Mouse (Mus musculus) cerebellum, adult 9-11 months (tissue): Measurements from ENCODE around the gene Ankrd13b.
A peak's percentile ranks its signal among the peaks of the same experiment; 100 is the strongest.

Experiments
- DNase-seq: peaks from one replicate; pipeline ENCODE4 v3.0.0; 2022

The Ankrd13b gene

DNA sequence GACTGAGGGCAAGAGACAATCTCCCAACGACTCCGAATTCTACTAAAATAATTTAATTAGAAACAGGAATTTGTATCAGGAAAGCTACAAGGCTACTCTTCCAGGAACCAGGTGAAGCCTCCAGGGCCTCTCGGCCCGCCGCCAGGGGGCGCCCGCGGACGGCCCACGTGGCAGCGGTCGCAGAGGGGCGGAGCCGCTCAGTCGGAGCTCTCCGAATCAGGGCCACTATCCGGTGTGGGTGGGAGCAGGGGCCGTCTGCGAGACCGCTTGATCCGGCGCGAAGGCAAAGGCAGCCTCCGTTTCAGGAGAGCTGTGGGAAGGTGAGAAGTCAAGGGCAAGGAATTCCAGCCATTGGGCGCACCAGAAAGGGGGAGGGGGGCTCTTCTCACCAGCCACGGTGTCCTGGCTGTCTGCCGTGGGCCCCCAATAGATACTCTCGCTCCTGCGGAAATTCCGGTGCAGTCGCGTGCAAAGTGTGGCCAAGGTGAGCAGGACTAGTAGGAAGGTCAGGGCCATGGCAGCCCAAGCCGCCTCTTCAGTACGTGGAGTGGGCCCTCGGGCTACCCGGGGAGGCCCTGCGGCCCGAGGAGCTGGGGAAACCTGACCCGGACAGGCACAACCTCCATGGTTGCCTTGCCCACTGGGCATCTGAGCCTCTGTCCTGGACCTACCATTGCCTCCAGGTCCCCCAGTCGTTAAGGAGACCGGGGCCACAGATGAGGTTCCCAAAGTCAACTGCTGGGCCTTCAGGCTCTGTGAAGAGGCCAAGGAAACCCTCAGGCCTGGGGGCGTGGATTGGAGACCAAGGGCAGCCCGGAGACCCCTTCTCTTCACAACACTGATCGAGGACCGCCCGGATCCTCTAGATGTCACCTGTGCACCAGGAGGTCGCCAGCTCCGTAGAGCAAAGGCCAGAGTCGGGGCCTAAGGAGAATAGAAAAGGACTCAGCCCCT is 18.9 kb upstream of the Ankrd13b start:
- peak; percentile 80 for DNase-seq

GRCm38 (mm10) chr11:77507426-77507825 is 17.9 kb upstream of the Ankrd13b start:
- DNase-seq: peak; percentile 55

GRCm38 (mm10) chr11:77506941-77507340 is 17.5 kb upstream of the Ankrd13b start:
- no peak for DNase-seq

- DNase-seq: peak; percentile 46
Observed at GRCm38 (mm10) chr11:77506273-77506672, 16.8 kb upstream of the Ankrd13b start.

- DNase-seq: peak; percentile 40
Observed at GRCm38 (mm10) chr11:77505291-77505980, 16.0 kb upstream of the Ankrd13b start.

DNA sequence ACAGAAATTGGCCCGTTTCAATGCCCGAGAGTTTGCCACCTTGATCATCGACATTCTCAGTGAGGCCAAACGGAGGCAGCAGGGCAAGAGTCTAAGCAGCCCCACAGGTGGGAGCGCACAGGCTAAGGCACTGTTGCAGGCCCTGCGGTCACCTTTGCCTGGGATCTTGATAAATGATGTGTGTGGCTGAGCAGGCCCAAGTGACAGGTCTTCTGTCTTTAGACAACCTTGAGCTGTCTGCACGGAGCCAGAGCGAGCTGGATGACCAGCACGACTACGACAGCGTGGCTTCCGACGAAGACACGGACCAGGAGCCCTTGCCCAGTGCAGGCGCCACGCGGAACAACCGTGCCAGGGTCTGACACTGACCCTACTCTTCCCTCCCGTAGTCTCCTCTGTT is 14.9 kb upstream of the Ankrd13b start:
- DNase-seq: peak; percentile 33

DNA sequence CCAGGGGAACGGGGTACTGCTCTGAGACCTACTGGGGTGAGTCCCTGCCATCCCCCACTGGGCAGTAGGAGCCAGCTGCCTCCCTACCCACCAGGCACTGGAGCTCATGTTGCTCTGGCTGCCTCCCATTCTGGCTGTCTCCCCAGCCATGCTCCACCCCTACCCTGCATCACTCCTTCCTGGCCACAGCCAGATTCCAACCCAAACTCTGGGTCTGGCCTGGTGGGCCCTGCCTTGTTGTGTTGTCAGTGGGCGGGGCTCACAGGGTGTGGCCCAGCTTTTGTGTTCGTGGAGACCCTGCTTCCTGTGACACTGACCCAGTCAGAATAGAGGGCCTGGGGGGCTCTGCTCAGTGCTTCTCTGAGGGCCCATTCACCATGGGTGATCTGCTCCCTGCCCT is 14.0 kb upstream of the Ankrd13b start:
- no peak for DNase-seq

DNA sequence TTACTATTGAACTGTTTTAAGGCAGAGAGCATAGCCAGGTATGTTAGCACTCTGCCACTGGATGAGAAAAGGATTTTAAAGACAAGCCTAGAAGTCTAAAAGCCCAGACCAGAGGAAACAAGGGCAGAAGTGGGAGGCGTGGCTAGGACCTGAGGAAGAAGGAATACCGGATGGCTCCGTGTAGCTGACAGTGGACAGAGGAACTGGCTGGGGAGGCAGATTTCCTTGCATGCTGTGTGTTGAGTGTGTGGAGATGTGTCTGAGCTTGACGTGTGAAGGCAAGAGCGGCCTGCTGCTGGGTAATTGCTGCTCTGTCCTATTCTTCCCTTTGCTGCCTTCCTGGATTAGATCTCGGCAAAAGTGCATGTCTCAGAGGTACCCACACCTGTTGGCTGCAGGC is 13.0 kb upstream of the Ankrd13b start:
- DNase-seq: peak; percentile 32

- peak; percentile 51 for DNase-seq
Observed at GRCm38 (mm10) chr11:77501971-77502370, 12.5 kb upstream of the Ankrd13b start.

DNA sequence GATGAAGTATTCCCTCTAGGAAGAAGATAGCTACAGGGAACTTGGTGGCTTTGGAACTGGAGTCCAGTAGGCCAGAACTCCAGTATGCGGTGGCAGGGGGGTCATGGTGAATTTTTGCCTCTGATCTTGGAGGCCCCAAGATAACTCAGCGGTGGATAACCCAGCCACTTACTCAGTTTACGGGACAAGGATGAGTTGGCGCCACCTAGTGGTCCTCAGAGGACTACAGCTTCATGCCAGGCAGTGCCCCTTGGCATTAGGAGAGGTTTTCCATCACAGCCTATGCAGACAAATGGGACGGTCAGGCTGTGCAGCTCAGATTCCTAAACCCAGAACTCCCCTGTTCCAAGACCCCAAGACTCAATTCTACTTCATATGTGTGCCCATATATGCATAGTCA is 11.9 kb upstream of the Ankrd13b start:
- DNase-seq: peak; percentile 84

DNA sequence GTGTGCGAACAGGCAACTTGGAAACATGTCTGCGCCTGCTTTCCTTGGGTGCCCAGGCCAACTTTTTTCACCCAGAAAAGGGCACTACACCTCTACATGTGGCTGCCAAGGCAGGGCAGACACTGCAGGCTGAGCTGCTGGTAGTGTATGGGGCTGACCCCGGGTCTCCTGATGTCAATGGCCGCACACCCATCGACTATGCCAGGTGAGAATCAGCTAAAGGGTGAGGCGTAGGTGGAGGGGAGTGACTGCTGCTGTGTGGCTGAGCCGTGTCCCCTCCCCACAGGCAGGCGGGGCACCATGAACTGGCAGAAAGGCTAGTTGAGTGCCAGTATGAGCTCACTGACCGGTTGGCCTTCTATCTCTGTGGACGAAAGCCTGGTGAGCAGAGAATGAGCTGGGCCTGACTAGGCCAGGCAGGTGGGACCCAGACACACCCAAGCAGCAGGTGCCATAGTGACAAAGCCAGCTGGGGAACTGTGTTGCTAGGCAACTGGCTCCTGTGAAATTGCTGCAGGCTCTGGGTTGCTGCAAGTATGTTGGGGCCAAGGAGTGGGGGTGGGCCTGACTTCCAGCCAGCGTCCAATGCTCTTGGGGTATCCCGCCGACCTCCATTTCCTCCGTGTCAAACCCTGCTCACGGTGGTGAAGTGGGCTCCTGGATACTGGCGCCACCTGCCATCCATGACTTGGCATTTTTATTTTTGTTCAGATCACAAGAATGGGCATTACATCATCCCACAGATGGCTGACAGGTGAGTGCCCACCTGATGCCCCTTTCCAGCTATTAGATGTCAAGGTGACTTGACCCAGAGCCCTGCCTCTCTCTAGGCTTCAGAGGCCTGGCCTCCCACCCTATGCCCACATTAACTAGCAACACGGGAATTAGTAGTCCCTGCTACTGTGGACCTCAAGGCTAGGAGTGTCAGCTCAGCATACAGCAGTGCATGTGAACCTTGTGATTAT is 11.2 kb upstream of the Ankrd13b start:
- peak; percentile 76 for DNase-seq

DNA sequence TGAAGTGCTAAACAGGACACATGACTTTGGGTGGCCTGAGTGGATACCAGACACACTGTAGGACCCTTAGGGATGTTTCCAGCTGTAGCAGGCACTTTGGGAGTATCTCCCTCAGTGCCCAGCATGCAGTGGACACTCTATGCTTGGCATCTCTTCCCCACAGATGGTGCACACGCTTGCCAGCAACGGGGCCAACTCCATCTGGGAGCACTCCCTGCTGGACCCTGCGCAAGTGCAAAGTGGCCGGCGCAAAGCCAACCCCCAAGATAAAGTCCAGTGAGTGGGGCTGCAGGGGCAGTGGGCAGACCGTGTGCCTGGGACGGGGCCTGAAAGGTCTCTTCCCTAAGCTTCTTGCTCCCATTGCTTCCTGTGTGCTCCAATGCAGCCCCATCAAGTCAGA is 9.9 kb upstream of the Ankrd13b start:
- DNase-seq: peak; percentile 89

GRCm38 (mm10) chr11:77498261-77499139 is 9.0 kb upstream of the Ankrd13b start:
- DNase-seq: peak; percentile 66

DNA sequence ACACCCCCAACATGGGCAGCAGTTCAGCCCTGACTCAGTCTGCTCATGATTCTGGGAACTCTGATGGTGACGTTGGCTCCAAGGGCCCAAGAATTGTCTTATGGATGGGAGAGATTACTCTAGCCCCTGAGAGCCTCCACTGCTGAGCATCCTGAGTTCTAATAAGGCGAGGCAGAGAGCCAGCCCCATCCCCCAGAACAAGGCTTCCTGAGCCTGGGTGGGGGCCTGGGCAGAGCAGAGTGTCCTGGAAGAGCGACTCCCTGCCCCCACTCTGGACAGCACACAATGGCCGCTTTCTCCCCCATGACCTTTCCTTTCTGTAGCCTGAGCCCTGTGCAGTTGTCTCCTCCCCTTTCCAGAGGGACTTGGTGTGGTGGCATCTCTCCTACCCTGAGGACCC is 8.4 kb upstream of the Ankrd13b start:
- no peak for DNase-seq

GRCm38 (mm10) chr11:77497341-77497756 is 7.9 kb upstream of the Ankrd13b start:
- peak; percentile 70 for DNase-seq

DNA sequence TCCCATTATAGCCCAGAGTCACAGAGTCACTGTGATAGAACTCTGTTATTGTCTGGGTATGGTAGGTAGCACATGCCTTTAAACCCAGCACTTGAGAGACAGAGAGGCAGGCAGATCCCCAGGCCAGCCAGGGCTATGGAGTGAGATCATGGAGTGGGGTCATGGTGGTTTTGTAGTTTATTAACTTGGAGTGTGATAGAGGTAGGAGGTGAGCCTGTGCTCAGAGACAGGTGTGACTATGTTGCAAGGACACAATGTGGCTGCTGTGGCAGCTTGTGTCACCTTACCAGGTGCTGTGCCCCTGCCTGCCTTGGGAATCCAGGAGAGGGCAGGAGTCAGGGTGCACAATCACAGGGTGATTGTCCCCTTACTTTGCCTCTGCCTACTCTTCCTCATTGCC is 6.0 kb upstream of the Ankrd13b start:
- no peak for DNase-seq

DNA sequence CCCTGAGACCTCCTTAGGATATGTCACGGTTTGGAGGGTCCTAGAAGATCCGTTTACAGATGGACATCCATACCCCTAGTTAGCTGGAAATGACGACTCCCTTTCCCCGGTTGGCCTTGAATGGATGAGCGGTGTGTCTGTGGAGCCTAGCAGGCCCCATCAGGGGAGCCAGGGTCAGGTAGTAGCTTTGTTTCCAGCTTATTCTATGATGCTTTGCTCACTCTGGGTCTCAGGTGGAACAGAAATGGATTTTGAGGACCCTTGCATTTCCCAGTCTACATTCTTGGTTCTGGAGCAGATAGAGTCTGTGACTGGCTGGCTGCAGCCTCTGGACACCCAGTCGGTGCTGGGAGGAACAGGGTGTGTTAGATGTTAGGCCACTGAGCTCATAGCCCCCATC is 5.3 kb upstream of the Ankrd13b start:
- no peak for DNase-seq

DNA sequence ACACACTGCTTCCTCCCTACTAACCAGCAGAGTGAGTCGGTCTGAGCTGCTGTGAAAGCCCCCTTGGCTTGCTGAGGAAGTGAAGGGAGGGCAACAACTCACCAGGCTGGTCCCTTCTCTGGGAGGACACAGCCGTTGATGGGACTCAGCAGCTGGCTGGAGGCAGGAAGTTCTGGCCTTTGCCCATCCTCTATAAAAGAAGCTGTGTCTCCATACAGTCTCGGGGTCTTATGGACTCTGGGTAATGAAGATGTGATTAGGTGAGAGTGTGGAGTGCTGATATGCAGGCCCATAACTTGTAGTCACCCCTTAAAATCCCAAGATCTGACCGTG is 4.8 kb upstream of the Ankrd13b start:
- DNase-seq: no peak

DNA sequence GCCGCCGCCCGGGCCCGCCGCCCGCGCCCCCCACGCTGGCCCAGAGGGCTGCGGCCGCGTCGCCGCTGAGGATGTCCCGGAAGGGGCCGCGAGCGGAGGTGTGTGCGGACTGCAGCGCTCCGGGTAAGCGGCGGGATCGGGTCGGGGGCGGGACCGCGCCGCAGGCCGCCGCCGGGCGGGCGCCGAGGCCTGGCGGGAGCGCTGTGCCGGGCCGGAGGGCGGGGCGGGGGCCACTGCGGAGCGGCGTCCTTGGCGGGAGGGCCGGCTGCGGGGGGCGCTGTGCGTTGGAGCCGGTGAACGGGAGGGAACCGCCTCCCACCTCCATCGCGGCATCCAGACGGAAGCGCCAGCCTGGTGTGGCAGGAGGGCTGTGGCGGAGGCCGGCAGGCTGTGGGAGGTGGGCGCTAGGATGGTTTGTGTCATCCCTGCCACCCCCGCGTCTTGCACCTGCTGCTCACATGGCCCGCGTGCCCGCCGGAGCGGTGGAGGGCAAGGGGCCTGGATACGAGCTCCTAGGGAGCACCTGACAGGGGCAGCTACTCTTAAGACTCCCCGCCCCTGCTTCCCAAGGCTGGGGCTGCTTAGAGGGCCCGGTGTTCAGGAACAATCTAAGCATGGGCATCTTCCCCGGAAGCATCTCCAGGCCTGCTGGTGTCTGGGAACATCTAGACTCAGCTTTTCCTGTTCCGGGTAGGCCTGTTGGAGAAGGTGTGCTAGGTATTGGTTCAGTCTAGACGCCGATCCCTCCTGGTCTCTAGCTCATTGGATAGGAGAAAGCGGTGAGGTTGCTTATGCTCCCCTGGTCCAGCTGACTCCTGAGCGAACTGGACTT is 4.2 kb upstream of the Ankrd13b start, which contains the start of gene Git1:
Gene Git1 (plus strand): TSS at position 51 of the 832 bp plus-strand sequence.
- peak; percentile 79 for DNase-seq

- DNase-seq: peak; percentile 96
Observed at GRCm38 (mm10) chr11:77492911-77493332, 3.4 kb upstream of the Ankrd13b start.
